Mouse (Mus musculus): ENCODE measurements at regions not wholly inside any gene's neighbourhood (a gene's known extent, or its start where the extent isn't known, plus 50 kb on each side); places are given as distances from the start of the nearest gene placed in this dataset.
A peak's percentile ranks its signal among the peaks of the same experiment; 100 is the strongest.

DNA sequence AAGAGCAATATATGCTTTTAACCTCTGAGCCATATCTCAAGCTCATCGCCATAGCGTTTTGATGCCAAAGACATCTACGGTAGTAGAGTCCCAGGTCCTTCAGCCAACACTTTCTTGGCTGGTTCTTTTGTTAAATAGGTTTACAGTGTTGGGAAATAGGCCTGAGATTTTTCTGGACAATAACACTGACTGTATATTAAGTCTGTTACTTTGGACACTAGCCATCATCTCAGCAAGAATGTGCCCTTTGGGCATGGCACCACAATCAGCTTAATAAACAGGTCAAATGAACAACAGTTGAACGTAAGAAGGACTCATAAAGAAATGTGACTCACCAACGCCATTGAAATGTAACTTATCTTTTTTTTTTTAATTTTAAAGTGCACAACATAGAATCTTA is 68.6 kb upstream of the Adamts9 start:
- DNase-seq, result no peak

DNA sequence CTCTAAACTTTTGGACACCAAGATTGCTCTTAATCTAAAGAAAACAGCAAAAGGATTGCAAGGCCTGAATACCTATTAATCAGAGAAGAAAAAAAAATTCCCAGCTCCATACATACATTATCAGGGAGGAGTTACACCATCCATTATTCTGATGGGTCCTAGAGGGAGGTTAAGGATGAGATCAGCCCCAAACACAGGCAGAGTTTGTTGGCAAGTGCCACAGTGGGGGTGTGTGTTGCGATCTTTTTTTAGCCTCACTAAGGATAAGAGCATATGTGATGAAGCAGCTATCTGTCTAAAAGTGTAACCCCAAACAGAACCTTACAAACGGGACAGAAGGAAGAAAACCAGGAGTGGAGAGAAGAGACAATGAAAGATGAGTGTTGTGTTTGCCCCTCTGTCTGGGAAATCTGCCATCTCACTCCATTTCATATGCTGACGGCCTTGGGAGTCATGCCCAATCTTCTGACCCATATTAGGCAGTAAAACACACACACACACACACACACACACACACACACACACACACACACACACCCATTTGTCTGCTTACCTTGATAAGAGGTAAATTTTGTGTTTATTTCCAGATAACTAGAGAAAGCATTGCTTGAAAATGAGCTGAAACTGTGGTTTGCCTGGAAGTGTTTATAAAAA is 61.4 kb upstream of the Adamts9 start:
- peak; percentile 93 for DNase-seq

DNA sequence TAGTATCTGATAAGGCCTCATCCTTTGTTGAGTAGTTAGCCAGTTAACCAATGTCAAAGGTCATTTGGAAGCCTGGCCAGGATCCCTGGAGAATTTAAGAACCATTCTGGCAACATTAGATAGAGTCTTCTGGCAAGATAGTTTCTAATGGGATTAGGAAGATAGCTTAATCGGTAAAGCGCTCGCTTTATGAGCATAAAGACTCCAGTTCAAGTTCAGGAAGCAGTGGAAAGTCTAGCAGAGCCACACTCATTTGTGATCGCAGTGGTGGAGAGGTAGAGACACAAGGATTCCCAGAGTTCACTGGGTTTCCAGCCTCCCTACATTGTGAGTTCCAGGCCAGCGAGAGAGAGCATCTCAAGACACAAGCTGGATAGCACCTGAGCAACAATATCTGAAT is 60.5 kb upstream of the Adamts9 start:
- peak; percentile 62 for DNase-seq

DNA sequence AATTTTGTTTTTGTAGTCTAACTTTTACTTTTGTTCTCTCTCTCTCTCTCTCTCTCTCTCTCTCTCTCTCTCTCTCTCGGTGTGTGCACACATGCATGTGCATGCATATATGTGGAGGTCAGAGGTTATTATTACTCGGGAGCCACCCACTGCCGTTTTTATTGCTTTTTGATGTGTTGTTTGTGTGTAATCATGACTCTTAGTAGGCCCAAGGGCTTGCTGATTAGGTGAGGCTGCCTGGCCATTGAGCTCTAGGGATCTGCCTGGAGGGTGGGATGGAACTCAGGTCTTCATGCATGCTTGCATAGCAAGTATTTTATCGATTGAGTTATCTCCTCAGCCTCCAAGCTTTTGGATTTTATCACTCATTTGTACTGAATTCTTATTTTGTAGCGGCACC is 50.4 kb upstream of the Adamts9 start:
- peak; percentile 59 for DNase-seq

Data from heart, adult 11 months (tissue).